Mouse (Mus musculus) cerebellum, adult 11 months (tissue): ENCODE results near the gene Akap17b.
A peak's percentile ranks its signal among the peaks of the same experiment; 100 is the strongest.
"Not testable (repeated sequence)": the region's sequence is repeated elsewhere in the genome, so short reads cannot be mapped to it uniquely, and the experiment has no call there.

Source experiments
- DNase-seq: peaks from one replicate; pipeline ENCODE4 v3.0.0; 2022

Gene Akap17b

DNA sequence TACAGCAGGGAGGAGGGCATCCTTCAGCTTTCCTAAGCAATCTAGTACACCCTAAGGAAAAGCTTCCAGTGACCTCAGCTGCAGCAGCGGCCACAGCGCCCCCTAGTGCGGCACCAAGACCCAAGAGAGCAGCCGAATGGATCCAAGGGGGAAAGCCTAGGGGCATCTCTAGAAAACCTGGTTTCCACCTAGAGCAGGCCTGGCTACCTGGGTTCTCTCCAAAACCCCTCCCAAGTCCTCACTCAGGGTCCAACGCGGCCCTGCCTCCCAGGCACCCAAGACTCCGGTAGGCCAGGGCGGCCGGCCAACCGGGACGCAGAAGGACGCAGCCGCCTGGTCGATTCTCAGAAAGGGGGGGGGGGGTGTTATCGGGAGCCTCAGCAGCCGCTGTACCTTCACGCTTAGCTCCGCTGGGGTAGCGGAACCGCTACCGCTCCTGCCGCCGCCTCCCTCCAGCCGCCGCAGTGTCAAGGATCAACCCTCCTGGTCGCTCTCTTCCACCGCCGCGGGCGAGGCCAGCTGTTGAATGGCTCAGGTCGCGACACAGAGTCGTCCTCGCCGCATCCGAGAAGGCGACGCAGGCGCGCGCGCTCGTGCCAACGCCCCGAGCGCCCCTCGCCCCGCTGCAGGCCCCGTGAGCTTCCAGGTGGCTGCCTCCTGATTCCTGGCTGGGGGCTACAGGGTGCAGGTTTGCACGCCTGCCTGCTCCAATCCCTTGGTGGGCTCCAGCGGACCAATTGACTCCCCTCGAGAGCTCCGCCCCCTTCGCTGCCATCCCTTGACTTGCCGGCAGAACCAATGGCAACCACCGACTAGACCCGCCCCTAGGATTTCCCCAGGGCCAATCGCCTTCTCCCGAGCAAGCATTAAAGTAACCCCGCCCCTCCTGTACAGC lies at the start of gene Akap17b:
TSS of gene Akap17b (minus strand) at position 739 of the 895 bp plus-strand sequence.
- DNase-seq = peak; percentile 81

DNA sequence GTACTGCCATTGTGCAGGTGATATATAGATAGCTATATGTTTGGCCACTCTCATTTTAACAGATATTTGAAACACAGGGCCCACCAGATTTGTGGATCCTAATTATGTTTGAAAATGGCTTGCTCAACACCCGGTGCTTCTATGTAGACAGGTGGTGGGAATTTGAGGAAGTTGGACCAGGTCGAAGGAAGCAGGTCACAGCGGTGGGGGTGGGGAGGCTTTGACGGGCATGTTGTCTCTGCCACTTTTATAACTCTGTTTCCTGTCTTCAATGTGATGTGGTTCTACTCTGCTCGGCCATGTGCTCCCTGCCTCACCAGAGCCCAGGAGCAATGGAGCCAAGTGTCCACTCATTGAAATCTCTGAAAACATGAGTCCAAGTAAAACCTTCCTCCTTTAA lies 46.2 kb upstream of the Akap17b start:
- DNase-seq = no peak

DNA sequence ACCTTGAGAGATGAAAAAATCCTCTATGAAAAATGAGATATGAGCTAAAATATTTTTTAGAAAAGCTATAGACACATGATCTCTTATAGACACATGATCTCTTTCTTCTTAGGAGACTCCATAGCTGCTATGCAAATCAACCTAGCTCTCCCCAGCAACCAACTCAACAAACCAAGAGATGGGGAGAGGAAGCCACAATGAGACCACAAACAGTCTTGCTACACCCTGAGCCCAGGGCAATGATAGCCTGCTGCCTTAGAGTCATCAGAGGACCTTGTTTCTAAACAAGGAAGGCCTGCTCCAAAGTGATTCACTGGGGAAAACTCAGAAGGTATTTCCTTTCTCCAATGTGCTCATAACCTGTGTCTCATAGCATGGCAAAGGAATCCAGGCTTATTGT lies 44.5 kb upstream of the Akap17b start:
- no peak for DNase-seq

DNA sequence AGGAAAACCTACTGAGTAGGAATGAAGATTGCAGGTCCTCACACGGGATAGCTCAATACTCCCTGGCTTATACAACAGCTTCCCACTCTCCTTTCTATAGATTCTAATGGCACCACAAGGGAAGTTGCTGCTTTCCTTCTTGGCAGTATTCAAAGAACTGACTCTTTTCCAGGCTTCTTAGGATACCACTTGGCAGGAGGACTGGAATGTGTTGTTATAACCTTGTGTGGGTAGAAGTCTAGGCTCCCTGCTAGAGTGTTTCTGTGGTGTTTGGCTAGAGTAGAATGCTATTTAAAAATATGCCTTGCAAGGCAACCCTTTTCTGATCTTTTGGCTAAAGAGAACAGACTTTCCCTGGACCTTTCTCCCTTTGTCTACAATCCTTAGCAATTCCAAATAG lies 31.6 kb upstream of the Akap17b start:
- no peak for DNase-seq

DNA sequence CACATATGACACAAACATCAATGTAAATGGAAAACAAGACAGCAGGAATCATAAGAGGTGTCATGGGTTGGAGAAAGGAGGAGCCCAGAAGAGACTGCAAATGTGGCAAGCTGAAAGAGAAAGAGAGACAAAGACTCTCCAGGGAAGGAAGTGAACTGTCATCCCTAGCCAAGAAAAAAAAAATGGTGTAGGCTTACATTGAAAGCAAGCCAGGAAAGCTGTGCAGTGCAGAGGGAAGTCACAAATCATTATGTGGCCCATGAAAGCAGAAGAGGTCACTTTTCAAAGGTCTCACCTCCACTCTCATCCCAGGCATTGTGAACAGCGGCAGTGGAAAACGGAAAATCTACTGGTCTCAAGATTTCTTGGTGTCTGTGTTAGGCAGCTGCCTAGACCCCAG lies 27.5 kb upstream of the Akap17b start:
- no peak for DNase-seq

DNA sequence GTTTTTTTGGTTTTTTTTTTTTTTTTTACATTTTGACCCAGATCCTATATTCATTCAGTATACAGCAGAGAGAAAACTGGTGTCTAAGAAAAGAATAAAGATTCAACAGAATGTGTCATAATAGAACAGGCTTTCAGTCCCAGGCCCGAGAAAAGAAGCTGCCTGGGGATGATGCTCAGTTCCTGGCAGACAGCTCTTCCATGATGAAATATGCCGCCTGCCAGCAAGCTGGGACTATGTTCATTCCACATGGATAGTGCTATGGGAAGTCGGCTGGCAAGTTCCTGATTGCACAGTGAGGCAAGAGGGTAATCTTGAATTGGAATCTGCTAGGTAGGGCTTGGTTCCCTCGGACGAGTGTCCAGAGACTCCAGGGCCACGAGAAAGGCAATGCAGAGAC lies 5.1 kb downstream of the Akap17b start:
- no peak for DNase-seq

DNA sequence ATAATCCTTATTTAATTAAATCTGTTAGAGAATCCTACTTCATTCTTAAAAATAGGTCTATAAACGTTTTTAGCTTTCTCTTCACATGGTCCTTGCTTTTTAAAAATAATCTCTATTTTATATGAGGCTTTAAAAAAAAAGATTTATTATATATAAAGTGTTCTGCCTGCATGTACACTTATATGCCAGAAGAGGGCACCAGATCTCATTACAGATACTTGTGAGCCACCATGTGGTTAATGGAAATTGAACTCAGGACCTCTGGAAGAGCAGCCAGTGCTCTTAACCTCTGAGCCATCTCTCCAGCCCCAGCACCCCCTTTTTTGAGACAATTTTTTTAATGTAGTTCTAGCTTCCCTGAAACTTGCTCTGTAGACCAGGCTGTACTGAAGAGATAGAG lies 14.4 kb downstream of the Akap17b start:
- no peak for DNase-seq

DNA sequence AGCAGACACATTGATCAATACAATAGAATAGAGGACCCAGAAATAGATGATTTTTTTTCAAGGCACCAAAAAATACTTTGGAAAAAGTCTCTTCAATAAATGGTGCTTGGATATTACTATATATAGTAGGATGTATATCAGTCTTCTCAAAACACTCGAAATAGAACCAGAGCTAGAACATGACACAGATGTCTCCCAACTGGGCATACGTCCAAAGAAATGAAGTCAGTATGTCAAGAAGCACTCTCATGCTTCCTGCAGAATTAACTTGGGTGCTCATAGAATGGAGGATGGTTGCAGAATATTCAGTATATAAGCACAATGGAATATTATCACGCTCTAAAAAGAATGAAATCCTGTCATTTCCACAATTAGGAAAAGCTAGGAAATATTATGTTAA lies 17.1 kb downstream of the Akap17b start:
- no peak for DNase-seq

DNA sequence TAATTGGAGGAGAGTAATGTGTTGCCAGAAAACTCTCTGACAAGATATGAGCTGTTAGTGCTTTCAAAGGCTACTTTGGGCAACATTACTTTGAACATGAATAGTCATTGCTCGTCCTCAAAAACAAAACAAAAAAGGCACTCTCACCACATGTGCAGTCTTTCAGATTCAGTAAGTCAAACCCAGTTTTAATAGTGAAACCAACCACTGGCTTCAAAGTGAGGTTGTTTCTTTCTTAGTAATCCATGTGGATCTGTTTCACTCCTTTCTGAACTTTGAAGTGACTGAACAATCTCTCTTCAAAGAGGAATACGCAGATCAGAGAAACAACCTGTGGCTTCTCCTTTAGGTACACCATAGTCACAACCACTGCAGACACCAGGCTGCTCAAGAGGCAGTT lies 36.1 kb downstream of the Akap17b start:
- no peak for DNase-seq

DNA sequence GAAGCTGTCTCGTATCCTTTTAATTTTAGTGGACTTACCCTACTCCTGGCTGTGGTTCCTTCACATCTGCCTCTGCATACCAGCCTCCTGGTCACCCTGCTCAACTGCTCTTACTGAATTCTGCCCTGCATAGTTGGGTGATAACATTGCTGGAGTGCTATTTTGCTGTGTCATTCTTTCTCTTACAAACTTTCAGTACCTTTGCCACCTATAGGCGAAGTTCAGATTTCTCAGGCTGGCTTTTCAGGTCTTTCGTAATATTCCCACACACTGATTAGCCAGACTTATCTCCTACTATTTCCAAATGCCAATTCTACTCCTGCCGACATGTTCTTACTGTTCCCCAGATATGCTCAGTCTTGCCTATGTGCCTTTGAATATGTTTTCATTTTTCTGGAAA lies 41.2 kb downstream of the Akap17b start:
- no peak for DNase-seq

DNA sequence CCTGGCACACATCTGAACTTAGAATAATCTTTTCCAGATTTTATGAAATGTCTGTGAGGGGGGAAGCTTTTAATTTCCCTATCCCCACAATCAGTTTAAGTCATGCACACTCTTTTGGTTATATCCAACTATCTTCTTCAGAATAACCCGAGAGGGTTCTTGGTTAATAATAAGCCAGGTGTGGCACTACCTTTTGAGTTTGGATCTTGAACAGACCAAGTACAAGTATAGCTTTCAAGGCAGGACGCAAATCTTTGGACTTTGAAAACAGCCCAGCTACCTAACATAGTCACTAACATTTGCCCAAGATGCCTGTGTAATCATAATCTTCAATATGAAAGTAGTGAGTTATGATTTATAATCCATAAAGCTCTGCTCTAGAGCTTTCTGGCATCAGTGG lies 42.3 kb downstream of the Akap17b start:
- DNase-seq = no peak

DNA sequence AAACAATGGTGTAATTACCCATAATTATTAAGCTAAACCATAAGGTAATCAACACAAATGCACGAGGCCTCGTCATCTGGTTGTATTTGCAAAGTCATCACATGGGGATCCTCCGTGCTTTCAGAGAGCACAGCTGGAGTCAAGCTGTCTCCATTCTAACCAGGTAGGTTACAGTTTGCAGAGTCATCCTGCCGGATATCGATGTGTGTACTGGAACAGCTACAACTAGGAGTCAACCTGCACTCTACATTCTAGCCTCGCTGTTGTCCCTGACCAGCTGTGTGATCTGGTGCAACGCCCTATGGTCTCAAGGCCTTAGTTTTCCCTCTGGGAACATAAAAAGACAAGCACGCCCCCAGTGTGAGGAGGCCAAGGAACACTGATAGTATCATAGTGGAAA lies 45.1 kb downstream of the Akap17b start:
- no peak for DNase-seq

DNA sequence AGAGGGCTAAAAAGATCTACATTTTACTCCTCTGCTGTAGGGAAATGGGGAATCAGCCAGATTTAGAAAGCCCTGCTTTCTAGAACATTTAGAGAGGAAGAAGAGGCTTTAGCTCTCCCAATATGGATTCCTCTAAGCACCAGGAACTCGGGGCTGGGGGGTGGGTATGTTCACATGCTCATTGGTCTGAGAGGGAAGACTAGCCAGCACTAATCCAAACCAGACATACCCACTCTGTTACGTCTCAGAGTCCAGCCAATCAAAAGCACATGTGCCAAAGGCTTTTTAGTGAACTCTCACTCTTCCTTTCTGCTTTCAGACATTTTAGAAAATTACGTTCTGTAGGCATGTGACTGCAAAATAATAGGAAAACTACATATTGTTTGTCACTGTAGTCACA lies 45.5 kb downstream of the Akap17b start:
- no peak for DNase-seq

DNA sequence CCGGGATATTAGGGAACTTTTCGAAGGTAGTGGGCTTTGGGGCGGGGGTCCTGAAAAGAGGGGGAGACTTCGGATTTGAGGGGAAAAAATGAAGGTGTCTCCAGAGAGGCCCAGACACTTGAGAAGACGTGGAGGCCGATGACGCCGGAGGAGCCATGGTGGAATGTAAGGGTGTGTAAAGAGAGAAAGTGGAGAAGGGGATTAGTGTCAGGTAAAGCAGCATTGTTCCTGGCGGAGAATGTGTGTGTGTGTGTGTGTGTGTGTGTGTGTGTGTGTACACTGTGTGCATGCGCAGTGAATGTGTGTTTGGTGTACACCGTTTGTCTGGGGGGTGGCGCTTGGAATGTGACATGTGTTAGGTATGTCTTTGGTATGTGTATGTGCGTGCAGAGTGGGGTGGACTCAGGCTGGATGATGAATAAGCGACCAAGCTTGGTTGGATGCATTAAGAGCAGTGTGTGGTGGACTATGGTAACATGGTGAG lies 46.3 kb downstream of the Akap17b start:
- peak; percentile 24 for DNase-seq

DNA sequence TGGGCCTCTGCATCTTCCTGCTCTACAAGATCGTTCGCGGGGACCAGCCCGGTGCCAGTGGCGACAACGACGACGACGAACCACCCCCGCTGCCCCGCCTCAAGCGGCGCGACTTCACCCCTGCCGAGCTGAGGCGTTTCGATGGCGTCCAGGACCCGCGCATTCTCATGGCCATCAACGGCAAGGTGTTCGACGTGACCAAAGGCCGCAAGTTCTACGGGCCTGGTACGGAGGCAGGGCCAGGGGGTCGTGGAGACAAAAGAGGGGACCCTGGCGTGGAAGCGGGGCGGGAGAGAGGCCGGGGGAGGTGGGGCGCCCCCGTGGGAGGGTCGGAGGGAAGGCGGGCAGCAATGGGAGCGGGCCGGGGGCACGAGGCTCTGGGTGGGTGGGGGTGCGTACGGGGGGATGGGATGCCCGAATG lies 46.8 kb downstream of the Akap17b start:
- DNase-seq = no peak

DNA sequence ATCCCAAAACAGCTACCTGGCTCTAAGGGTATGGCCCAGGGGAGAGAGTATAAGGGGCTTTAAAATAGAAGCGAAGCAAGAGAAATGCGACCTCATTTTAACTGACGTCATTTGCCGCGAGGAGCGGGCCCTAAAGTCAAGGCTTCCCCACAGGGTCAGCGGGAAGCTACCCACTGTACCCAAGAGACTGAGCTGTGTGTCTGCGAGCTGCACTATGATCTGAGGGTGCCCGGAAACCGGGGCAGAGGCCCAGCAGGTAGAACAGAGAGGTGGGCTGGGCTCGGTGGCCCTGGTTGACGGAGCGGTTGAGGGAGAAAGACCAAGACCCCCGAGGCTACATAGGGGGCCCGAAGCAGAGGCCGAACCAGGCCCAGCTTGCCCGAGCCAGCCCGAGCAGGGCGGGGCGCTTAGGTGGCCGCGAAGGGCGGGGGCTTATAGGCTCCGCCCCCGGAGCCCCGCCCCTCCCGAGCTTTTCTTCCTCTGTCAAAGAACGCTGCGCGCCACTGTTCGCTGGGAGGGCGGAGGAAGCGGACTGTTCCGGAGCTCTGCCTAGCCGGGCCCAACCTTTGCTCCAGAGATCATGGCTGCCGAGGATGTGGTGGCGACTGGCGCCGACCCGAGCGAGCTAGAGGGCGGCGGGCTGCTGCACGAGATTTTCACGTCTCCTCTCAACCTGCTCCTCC lies 47.3 kb downstream of the Akap17b start, which contains the start of gene Pgrmc1:
TSS of gene Pgrmc1 (plus strand) at position 500 of the 683 bp plus-strand sequence.
- DNase-seq = peak; percentile 79

DNA sequence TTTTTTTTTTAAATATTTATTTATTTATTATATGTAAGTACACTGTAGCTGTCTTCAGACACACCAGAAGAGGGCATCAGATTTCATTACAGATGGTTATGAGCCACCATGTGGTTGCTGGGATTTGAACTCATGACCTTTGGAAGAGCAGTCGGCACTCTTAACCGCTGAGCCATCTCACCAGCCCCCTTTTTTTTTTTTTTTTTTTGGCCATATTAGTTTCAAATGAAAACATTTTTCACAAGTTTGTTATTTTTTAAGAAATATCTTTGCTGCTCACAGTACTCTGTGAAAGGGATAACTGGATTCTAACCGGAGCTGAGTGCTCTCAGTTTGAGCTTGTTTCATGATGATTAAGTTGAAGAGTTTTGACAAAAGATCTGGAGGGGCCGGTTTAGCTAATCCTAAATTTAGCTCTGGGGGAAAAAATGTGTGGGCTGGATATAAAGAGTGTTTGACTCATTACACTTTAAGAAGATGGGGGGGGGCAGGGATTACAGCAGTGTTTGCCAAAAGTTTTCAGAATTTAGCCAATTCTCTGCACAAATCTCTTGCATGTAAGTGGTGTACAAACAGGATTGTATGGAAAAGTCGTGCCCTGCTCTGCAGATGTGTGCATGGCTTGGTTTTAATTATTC lies 48.6 kb downstream of the Akap17b start:
- DNase-seq = not testable (repeated sequence)

DNA sequence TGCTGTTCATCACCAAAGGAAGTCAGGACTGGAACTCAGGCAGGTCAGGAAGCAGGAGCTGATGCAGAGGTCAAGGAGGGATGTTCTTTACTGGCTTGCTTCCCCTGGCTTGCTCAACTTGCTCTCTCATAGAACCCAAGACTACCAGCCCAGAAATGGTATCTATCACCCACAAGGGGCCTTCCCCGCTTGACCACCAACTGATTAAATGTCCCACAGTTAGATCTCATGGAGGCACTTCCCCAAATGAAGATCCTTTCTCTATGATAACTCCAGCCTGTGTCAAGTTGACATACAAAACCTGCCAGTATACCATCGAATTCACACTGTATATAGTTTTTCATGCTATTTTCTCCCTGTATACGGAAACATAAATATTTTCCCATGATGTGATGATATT lies 49.9 kb downstream of the Akap17b start:
- DNase-seq = no peak

DNA sequence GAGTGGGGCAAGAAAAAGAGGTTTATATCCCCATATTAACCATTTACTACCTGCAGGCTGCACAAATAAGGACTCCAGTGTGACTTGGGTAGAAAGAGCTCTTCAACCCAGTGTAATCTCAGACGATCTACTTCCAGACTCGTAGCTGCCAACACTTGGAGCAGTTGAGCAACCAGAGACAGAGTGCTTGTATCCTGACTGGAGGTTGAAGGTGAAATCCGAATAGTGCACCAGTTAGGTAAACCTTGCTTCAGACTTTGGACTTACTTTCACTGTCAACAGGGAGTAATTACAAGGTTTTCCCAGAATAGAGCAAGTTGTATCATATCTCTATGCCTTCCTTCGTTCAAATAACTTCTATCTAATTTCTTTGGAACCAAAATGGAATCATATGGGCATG lies 53.7 kb downstream of the Akap17b start:
- no peak for DNase-seq

DNA sequence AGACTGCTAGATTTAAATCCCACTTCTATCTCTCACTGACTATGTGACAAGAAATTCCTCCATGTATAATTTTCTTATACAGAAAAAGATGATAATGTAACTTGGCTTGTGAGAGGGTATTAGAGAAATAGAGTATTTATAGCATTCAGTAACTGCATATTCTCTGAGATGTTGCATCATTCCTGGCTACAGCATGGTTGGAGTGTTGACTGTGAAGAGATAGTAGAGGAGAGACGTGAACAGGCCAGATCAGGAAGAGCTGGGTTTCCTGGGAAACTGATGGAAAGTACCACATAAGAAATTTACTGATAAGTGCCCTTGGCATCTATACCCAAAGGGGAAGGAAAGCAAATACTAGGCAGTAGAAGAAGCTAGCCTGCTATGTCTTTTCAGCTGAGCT lies 54.1 kb downstream of the Akap17b start:
- no peak for DNase-seq

DNA sequence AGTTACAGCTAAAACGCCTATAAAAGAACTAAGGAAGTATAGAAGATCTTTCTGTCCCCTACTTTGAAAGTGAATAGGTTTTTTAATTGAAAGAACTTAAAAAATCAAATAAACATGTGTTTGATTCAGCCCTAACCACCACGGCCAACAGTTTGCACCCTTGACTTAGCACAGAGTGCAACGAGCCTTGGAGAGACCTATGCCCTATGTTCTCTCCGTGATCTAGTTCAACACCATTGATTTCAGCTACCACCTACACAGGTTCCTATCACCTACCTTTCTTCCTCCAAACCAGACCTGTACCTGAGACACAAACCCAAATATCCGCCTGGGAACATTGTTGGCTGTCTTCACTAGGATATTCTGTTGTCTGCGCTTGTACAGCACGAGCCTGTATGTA lies 54.9 kb downstream of the Akap17b start:
- no peak for DNase-seq

DNA sequence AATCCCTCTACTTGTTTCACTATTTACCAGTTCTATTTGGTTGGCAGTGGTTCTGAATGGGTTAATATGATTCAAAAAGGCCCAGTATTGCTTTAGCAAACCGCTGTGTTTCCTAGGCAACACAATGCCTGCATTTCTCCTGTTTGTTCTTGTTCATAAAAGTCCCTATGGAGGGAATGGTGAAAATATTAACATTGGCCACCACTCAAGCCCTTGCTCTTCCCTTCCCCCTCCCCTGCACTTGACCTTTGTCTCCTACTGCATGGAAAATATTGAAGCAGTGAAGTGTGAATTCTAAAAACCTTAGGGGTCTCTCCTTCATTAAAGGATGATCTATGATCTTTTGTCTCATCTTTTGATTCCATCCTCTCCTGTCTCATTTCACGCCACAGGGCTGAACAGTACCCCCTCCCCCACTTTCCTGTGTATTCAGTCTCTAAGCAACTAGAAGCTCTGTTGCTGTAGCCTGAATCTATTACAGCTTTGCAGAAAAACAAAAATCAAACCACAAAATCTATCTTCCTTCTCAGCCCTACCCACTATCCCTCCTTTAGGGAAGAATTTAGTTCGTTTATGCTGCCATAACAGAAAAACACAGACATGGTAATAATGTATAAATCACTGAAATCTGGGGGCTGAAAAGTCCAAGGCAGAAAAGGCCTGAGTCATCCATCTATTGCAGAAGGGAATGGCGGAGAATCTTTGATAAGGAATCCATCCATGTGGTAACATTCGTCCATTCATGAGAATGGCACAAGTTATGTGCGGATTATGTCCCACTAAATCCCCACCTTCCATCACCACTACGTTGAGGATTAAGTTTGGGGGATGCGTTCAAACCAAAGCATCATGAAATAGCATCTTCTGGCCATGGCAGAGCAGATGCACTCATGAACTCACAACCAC lies 57.6 kb downstream of the Akap17b start:
- DNase-seq = no peak
